Mouse (Mus musculus) spleen, adult 2 months (tissue): ENCODE measurements around the gene Lcn5.

Experiments
- CTCF ChIP-seq: fragments of 200-500 bp; IDR thresholded peaks from 2 replicates; pipeline ENCODE4 v1.5.1; 2011; ENCODE audit warnings: mild to moderate bottlenecking, inconsistent platforms; ENCODE audit not compliant: insufficient read depth, insufficient read length, insufficient replicate concordance; ENCODE audit errors: extremely low read depth
- POLR2A ChIP-seq: fragments of 200-500 bp; IDR thresholded peaks from 2 replicates; pipeline ENCODE4 v1.6.1; 2011; ENCODE audit warnings: low read depth, low read length, inconsistent platforms

DNA sequence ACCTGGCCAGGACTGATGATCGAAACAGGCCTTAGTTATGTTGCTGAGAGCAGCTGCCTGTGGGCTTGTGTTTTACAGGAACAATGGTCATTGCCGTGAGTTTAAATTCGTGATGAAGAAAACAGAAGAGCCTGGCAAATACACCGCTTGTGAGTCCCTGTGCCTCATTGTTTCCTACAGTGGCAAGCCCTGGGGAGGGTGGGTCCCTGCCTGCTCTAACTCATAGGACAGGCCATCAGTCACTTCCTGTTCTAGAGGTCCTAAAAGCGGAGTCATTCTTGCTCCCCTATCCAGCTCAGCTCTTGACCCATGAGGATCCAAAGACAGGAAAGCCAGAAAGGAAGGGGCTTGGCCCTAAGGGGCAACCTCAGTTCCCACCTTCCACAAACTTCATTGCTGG is 43.2 kb downstream of the Lcn5 start:
- TF ChIP-seq CTCF (no peak), POLR2A (no peak)
